Mouse (Mus musculus) spleen, adult 2 months (tissue): ENCODE measurements around the gene 2700081O15Rik. TPM values are rescaled to one million over a fixed set of nuclear protein-coding genes. Genes with fewer than 3 reads are reported as not detected.

Experiments
- DNase-seq, 2 experiments: peaks; one replicate each; pipeline versions ENCODE4 v3.0.0 to v3.0.0-alpha.2; 2012 to 2021; ENCODE audit warnings: low spot score in 2 of 2, low read depth in 1 of 2
- H3K27ac ChIP-seq: fragments of 200-500 bp; 2 replicates; pipeline ENCODE4 v1.5.1; 2012; ENCODE audit warnings: low read length, inconsistent platforms; ENCODE audit not compliant: insufficient read depth
- H3K27me3 ChIP-seq: fragments of 200-500 bp; 2 replicates; pipeline ENCODE4 v1.6.1; 2012; ENCODE audit warnings: mild to moderate bottlenecking, moderate library complexity, low read length, inconsistent platforms; ENCODE audit not compliant: control insufficient read depth, insufficient read depth
- H3K36me3 ChIP-seq: fragments of 200-500 bp; 2 replicates; pipeline ENCODE4 v1.6.1; 2012; ENCODE audit warnings: mild to moderate bottlenecking, low read length, inconsistent platforms; ENCODE audit not compliant: control insufficient read depth, insufficient read depth
- H3K4me1 ChIP-seq: fragments of 200-500 bp; 2 replicates; pipeline ENCODE4 v1.6.1; 2011; ENCODE audit warnings: inconsistent platforms; ENCODE audit not compliant: control insufficient read depth, insufficient read depth, insufficient read length
- H3K4me3 ChIP-seq: fragments of 200-500 bp; 2 replicates; pipeline ENCODE4 v1.5.1; 2011; ENCODE audit warnings: mild to moderate bottlenecking, inconsistent platforms; ENCODE audit not compliant: insufficient read depth, insufficient read length; ENCODE audit errors: extremely low read depth
- CTCF ChIP-seq: fragments of 200-500 bp; IDR thresholded peaks from 2 replicates; pipeline ENCODE4 v1.5.1; 2011; ENCODE audit warnings: mild to moderate bottlenecking, inconsistent platforms; ENCODE audit not compliant: insufficient read depth, insufficient read length, insufficient replicate concordance; ENCODE audit errors: extremely low read depth
- POLR2A ChIP-seq: fragments of 200-500 bp; IDR thresholded peaks from 2 replicates; pipeline ENCODE4 v1.6.1; 2011; ENCODE audit warnings: low read depth, low read length, inconsistent platforms
- WGBS: fragments of 180-500 bp; shearing (Covaris S2); methylation state at CpG from one replicate; pipeline ENCODE4 v1.1.7; 2018; 5-methylcytosine and 5-hydroxymethylcytosine counted together
- polyA plus RNA-seq: library from polyadenylated mRNA; depleted of rRNA; stranded (reverse); fragments of >200 nt; gene quantifications from 2 replicates; pipeline ENCODE4 v1.2.3, GENCODE M21; 2012

The 2700081O15Rik gene
- polyA plus RNA-seq, 1 experiment: 10.1 TPM

DNA sequence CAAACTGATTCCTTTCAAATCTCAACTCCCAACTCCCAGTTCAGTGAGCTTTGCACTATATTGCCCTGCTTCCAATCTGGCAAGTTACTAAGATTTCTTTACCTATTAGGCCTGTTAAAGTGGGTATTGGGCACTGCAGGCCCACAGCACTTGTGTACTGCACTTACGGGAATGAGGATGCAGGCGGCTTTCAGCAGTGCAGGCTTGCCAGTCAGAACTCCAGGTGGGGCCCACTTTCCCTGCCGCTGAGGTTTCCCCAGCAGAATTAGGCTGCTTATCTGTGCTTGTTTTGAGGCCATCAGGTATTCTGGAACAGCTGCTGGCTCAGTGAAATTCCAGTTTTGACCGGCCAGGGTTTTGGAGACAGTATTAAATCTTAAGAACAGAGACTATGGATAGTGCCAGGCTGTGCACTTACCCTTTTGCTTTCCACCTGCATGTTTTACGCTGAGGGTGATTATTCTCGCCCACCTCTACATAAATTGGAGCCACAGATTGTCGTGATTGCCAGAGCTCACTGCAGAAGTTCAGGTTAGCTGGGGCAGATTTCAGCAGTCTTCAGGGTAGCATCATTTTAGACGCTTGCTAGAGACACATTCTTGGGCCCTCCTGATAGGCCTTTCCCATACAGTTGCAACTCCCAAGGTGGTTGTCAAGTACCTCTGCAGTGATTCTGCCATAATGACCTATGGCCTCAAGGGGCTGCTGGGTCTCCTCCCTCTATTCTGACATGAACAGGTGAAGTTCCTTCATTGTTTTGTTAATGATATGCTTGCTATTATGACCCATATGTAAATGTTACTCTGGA, 7.4 kb downstream of the 2700081O15Rik start:
- DNase-seq: no peak
- Histone ChIP-seq H3K27me3 (no peaks in the 10 kb centered on the region), H3K4me1 (no peaks in the 10 kb centered on the region), H3K4me3 (no peak overlapping the region), H3K27ac (no peak overlapping the region), H3K36me3 (peaks cover 18% of the 10 kb centered on the region)
- 91% methylated on average over 8 of the region's 8 CpGs for WGBS
- TF ChIP-seq CTCF (no peak), POLR2A (no peak)

DNA sequence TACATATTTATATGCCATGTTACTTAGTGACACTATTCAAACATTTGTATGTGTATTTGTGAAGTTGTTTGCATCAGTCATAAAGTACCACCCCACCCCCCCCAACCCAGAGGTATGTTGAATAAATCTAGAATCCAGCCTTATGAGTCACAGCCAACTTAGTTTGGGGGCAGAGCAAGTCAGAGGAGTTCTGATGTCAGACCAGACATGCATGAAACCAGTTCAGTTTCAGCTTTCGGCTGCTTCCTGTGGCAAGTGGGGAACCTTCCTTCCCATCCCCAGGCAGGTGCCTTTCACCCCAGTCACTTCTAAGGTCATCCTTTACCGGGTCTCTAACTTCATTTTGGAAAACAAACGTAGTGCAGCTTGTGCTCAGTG, 8.0 kb downstream of the 2700081O15Rik start:
- Histone ChIP-seq H3K36me3 (peaks cover 18% of the 10 kb centered on the region), H3K4me1 (no peaks in the 10 kb centered on the region), H3K27ac (no peak overlapping the region), H3K27me3 (no peaks in the 10 kb centered on the region), H3K4me3 (no peak overlapping the region)
- no peak for DNase-seq
- TF ChIP-seq POLR2A: no peak
- TF ChIP-seq CTCF: no peak
- 32% methylated on average over 3 of the region's 3 CpGs for WGBS

- 91% methylated on average over 2 of the region's 2 CpGs for WGBS
- no peaks in the 10 kb centered on the region for H3K27me3 ChIP-seq
- no peaks in the 10 kb centered on the region for H3K4me1 ChIP-seq
- no peak overlapping the region for H3K4me3 ChIP-seq
- no peak for TF ChIP-seq POLR2A
- no peak for TF ChIP-seq CTCF
- DNase-seq: no peak
- peaks cover 26% of the 10 kb centered on the region for H3K36me3 ChIP-seq
- H3K27ac ChIP-seq: no peak overlapping the region
These were observed 17.5 kb downstream of the 2700081O15Rik start for GRCm38 (mm10) chr19:7434887-7435286.

GRCm38 (mm10) chr19:7436061-7436970, 18.9 kb downstream of the 2700081O15Rik start:
- H3K4me1 ChIP-seq: no peaks in the 10 kb centered on the region
- WGBS: 62% methylated on average over 5 of the region's 5 CpGs
- H3K4me3 ChIP-seq: no peak overlapping the region
- DNase-seq: peak; percentile 28 to 48
- no peak overlapping the region for H3K27ac ChIP-seq
- peaks cover 16% of the 10 kb centered on the region for H3K36me3 ChIP-seq
- TF ChIP-seq POLR2A: no peak
- TF ChIP-seq CTCF: no peak; the same call in 1 of the 2 replicates
- no peaks in the 10 kb centered on the region for H3K27me3 ChIP-seq

DNA sequence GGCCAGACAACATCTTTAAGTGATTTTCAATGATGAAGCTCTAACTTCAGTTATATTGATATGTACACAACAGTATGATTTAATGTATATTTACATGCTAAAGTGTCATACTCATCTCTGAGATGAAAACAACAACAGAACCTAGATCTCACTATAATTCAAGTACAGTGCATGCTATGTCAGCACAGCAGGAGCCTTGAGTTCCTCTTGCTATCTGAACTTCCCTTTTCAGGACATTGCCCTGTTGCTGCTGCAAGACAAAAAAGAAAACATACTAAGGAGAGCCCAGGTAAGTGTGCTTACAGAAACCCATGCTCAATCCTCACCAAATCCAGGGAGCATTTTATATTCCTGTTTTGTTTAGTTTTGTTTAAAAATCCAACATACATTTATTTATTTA, 20.9 kb downstream of the 2700081O15Rik start:
- Histone ChIP-seq H3K27ac (no peak overlapping the region), H3K36me3 (peaks cover 5% of the 10 kb centered on the region), H3K4me3 (no peak overlapping the region), H3K4me1 (no peaks in the 10 kb centered on the region), H3K27me3 (no peaks in the 10 kb centered on the region)
- TF ChIP-seq POLR2A: no peak
- no peak for TF ChIP-seq CTCF
- DNase-seq: no peak

DNA sequence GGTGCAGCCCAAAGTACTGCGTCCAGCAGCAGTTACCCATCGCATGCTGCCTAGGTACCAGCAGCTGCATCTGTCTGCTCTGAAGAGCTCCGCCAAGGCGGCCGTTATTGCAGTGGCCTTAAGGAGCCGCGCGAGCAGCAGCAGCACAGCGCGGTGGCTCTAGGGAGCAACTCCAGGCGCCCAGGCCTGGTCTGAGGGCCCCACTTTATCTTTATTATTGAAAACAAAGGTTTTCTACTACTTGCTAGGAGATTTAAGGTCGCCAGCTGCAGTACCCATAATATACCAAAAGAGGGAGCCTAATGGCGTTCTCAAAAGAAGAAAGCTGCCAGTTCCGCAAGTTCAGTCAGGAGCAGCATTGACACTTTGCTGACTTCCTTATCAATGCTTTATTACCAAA, 24.1 kb downstream of the 2700081O15Rik start:
- Histone ChIP-seq H3K36me3 (no peaks in the 10 kb centered on the region), H3K4me1 (no peaks in the 10 kb centered on the region), H3K27ac (no peak overlapping the region), H3K4me3 (no peak overlapping the region), H3K27me3 (no peaks in the 10 kb centered on the region)
- WGBS: 73% methylated on average over 14 of the region's 14 CpGs
- TF ChIP-seq POLR2A (no peak), CTCF (peak; percentile 12; the same call in 1 of the 2 replicates)
- peak; percentile 36 to 40 for DNase-seq

DNA sequence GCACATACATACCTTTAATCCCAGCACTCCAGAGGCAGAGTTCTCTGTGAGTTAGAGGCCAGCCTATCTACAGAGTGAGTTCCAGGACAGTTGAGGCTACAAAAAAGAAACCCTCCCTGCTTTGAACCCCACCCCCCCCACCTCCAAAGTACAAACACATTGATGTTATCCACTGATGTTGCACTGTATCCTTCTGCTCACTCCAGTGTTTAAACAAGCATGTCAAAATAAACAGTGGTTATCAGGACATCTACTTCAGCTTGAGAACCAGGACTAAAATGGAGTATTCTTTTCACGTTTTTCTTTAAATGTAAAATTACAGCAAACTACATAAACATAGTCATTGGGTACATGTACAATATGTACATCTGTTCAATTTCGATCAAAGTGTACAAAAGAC, 27.7 kb downstream of the 2700081O15Rik start:
- no peak for DNase-seq
- TF ChIP-seq POLR2A: no peak
- TF ChIP-seq CTCF: no peak
- WGBS: 90% methylated on average over 2 of the region's 2 CpGs
- Histone ChIP-seq H3K4me3 (no peak overlapping the region), H3K4me1 (no peaks in the 10 kb centered on the region), H3K36me3 (no peaks in the 10 kb centered on the region), H3K27me3 (no peaks in the 10 kb centered on the region), H3K27ac (no peak overlapping the region)
